Mouse (Mus musculus): Measurements from ENCODE around the gene Arl3.
A peak's percentile ranks its signal among the peaks of the same experiment; 100 is the strongest.

- TF ChIP-seq CTCF (IDR thresholded peaks at IDR 0.05; ENCODE audit: control insufficient read depth, insufficient read depth, insufficient replicate concordance, low read depth, low read length) (peak; percentile 39; the same call in 1 of the 2 replicates), POLR2A (IDR thresholded peaks at IDR 0.05; ENCODE audit: control insufficient read depth, low read depth, low read length) (no peak)
Observed at GRCm38 (mm10) chr19:46607424-46607823, 34.4 kb upstream of the Arl3 start.
